Mouse (Mus musculus) ES-E14 (cell line): ENCODE measurements at regions not wholly inside any gene's neighbourhood (a gene's known extent, or its start where the extent isn't known, plus 50 kb on each side); places are given as distances from the start of the nearest gene placed in this dataset.

Experiments used
- HCFC1 ChIP-seq: IDR thresholded peaks from 2 replicates; pipeline ENCODE4 v1.6.1; 2012; ENCODE audit warnings: low read length, inconsistent platforms, borderline replicate concordance; ENCODE audit not compliant: insufficient read depth
- ZNF384 ChIP-seq: IDR thresholded peaks from 2 replicates; pipeline ENCODE4 v1.6.1; 2012; ENCODE audit warnings: low read depth, low read length, inconsistent platforms

DNA sequence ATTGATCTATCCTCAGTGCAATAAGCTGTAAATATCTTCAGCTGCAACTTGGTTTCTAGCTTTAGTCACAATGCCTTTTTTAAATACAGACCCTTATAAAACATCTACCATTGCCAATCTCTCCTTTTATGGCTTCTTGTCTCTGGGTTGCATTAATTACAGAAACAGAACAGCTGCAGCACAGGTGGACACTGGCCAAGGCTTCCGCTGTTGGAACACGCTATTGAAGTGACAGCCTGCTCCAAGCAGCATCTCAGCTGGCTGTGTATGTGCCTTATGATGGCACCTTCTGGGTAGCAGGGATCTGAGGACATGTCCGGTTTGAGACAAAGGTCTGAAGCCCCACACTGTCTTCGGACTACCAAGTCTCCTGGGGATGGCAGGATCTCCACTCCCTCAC, 207.1 kb upstream of the Plpp4 start:
- no peak for TF ChIP-seq HCFC1
- TF ChIP-seq ZNF384, result no peak
